Mouse (Mus musculus): Measurements from ENCODE around the gene Ano10. TPM values are rescaled to one million over a fixed set of nuclear protein-coding genes. Genes with fewer than 3 reads are reported as not detected.

Ano10 gene
- polyA plus RNA-seq, 1 experiment from 2014 or later: 35.3 TPM

GRCm38 (mm10) chr9:122145677-122146076 is 148.5 kb downstream of the Ano10 start:
- H3K27ac ChIP-seq (ENCODE audit: low read length): no peak overlapping the region
- peaks cover 8% of the 10 kb centered on the region for H3K36me3 ChIP-seq (ENCODE audit: control insufficient read depth, insufficient read depth, low read length)
- H3K4me3 ChIP-seq (ENCODE audit: low read depth, low read length): no peak overlapping the region
- H3K27me3 ChIP-seq (ENCODE audit: control insufficient read depth, insufficient read depth, low read depth, low read length): no peaks in the 10 kb centered on the region
- H3K4me1 ChIP-seq (ENCODE audit: control insufficient read depth, insufficient read depth, low read length): 0 out of 2 replicates have a peak, but pooled peaks cover 3% of the 10 kb centered on the region
- H3K9ac ChIP-seq (ENCODE audit: low read depth, low read length): no peak overlapping the region
- ATAC-seq: no peak
- no peaks in the 10 kb centered on the region for H3K9me3 ChIP-seq (replicated peaks; ENCODE audit: control insufficient read depth, low read length, poor library complexity, severe bottlenecking)
- H3K4me2 ChIP-seq (ENCODE audit: low read length): no peak overlapping the region

DNA sequence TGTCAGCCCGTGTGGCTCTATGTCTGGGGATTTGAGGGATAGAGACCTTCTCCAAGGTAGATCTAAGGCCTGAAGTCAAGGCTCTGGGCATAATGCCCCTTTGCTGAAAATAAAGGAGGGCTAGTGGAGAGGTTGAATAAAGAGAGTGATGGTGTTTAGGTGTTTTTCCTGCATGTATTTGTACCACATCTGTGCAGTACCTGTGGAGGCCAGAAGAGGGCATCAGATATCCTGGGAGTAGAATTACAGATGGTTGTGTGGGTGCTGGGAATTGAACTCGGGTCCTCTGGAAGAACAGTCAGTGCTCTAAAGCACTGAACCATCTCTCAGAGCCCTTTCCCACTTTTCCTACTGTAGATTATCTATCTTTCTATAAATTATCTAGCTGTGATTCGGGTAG is 149.4 kb downstream of the Ano10 start:
- Histone ChIP-seq H3K9me3 (replicated peaks; ENCODE audit: control insufficient read depth, low read length, poor library complexity, severe bottlenecking) (no peaks in the 10 kb centered on the region), H3K27me3 (ENCODE audit: control insufficient read depth, insufficient read depth, low read depth, low read length) (no peaks in the 10 kb centered on the region), H3K27ac (ENCODE audit: low read length) (no peak overlapping the region), H3K36me3 (ENCODE audit: control insufficient read depth, insufficient read depth, low read length) (peaks cover 8% of the 10 kb centered on the region), H3K4me1 (ENCODE audit: control insufficient read depth, insufficient read depth, low read length) (0 out of 2 replicates have a peak, but pooled peaks cover 3% of the 10 kb centered on the region), H3K4me3 (ENCODE audit: low read depth, low read length) (no peak overlapping the region), H3K4me2 (ENCODE audit: low read length) (no peak overlapping the region), H3K9ac (ENCODE audit: low read depth, low read length) (no peak overlapping the region)
- ATAC-seq: no peak
- WGBS: 98% methylated on average over 3 of the region's 3 CpGs

DNA sequence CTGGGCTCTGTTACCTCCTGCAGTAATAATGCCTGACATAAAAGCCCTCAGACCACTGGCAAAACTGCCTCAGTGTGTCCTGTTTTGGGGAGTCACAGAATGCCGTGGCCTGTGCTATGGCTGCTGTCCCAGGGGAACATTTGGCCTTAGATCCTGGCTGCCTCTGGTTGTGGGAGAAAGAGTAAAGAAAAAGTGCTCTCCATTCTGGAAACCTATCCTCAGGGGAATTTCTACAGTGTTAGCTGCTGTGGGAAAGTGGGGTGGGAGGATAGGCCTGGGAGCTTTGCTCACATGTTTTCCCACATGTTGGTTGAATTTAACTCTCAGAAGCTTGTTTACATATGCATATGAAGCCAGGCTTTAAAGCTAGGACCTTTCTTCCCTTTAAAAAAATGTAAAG is 151.0 kb downstream of the Ano10 start:
- Histone ChIP-seq H3K9me3 (replicated peaks; ENCODE audit: control insufficient read depth, low read length, poor library complexity, severe bottlenecking) (no peaks in the 10 kb centered on the region), H3K4me2 (ENCODE audit: low read length) (no peak overlapping the region), H3K27ac (ENCODE audit: low read length) (no peak overlapping the region), H3K27me3 (ENCODE audit: control insufficient read depth, insufficient read depth, low read depth, low read length) (no peaks in the 10 kb centered on the region), H3K4me3 (ENCODE audit: low read depth, low read length) (no peak overlapping the region), H3K36me3 (ENCODE audit: control insufficient read depth, insufficient read depth, low read length) (peaks cover 8% of the 10 kb centered on the region), H3K9ac (ENCODE audit: low read depth, low read length) (no peak overlapping the region), H3K4me1 (ENCODE audit: control insufficient read depth, insufficient read depth, low read length) (0 out of 2 replicates have a peak, but pooled peaks cover 3% of the 10 kb centered on the region)
- ATAC-seq: no peak
- 57% methylated on average over 1 of the region's 1 CpGs for WGBS

- no peaks in the 10 kb centered on the region for H3K9me3 ChIP-seq (replicated peaks; ENCODE audit: control insufficient read depth, low read length, poor library complexity, severe bottlenecking)
- WGBS: 51% methylated on average over 2 of the region's 2 CpGs
- no peak overlapping the region for H3K27ac ChIP-seq (ENCODE audit: low read length)
- no peaks in the 10 kb centered on the region for H3K4me1 ChIP-seq (ENCODE audit: control insufficient read depth, insufficient read depth, low read length)
- H3K4me3 ChIP-seq (ENCODE audit: low read depth, low read length): no peak overlapping the region
- no peak for ATAC-seq
- no peaks in the 10 kb centered on the region for H3K27me3 ChIP-seq (ENCODE audit: control insufficient read depth, insufficient read depth, low read depth, low read length)
- H3K36me3 ChIP-seq (ENCODE audit: control insufficient read depth, insufficient read depth, low read length): peaks cover 1% of the 10 kb centered on the region
- no peak overlapping the region for H3K9ac ChIP-seq (ENCODE audit: low read depth, low read length)
- no peak overlapping the region for H3K4me2 ChIP-seq (ENCODE audit: low read length)
These were observed 155.0 kb downstream of the Ano10 start for GRCm38 (mm10) chr9:122139236-122139635.

DNA sequence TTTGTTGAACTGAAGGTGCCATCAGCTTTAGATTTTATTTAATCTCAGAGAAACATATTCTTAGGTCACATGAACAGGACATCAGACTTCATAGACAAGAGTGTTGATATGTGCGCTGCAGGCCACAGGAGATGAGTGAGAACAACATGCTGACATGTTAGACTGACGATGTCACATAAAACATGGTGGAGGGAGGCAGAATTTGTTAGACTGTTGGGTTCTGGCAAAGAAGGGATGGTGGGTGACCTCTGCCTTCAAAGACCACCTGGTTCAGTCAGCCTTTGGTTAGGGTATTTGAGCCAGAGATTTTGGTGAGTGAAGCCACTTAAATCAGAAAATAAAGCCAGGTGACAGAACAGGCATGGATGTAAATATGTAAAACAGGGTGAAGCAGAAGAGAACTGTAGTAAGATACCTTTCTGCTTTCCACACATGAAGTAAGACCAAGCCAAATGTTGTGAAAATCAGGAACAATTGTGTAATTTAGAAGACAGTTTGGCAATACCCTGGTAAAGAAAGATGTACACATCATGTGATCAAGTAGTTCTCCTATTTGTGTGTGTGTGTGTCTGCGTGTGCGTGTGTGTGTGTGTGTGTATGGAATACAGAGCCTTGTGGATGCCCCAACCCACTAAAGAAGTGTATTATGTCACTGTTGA is 155.7 kb downstream of the Ano10 start:
- no peak for ATAC-seq
- Histone ChIP-seq H3K4me1 (ENCODE audit: control insufficient read depth, insufficient read depth, low read length) (no peaks in the 10 kb centered on the region), H3K36me3 (ENCODE audit: control insufficient read depth, insufficient read depth, low read length) (no peaks in the 10 kb centered on the region; the same call in none of the 2 replicates), H3K4me2 (ENCODE audit: low read length) (no peak overlapping the region), H3K27ac (ENCODE audit: low read length) (no peak overlapping the region), H3K9ac (ENCODE audit: low read depth, low read length) (no peak overlapping the region), H3K27me3 (ENCODE audit: control insufficient read depth, insufficient read depth, low read depth, low read length) (no peaks in the 10 kb centered on the region), H3K9me3 (replicated peaks; ENCODE audit: control insufficient read depth, low read length, poor library complexity, severe bottlenecking) (no peaks in the 10 kb centered on the region), H3K4me3 (ENCODE audit: low read depth, low read length) (no peak overlapping the region)
- 93% methylated on average over 4 of the region's 4 CpGs for WGBS

DNA sequence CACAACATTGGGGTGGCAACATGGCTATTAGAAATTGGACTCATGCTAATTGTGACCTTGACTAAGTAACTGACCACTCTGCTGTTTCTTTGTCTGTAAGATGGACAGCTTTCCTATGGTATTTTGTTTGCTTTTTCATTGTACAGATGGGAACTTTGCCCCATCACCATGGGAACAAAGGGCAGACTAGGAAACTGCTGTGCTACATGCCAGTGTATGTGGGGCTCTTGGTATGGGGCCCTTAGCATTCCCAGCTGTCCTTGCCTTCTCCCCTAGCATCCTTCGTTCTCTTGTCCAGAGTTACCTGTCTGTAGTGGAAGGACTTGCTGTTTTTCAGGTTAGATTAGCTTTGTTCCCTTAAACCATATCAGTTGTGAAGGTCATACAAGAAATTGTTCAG is 156.3 kb downstream of the Ano10 start:
- H3K4me1 ChIP-seq (ENCODE audit: control insufficient read depth, insufficient read depth, low read length): no peaks in the 10 kb centered on the region
- no peak overlapping the region for H3K4me2 ChIP-seq (ENCODE audit: low read length)
- H3K27me3 ChIP-seq (ENCODE audit: control insufficient read depth, insufficient read depth, low read depth, low read length): no peaks in the 10 kb centered on the region
- H3K36me3 ChIP-seq (ENCODE audit: control insufficient read depth, insufficient read depth, low read length): no peaks in the 10 kb centered on the region; the same call in none of the 2 replicates
- no peak overlapping the region for H3K9ac ChIP-seq (ENCODE audit: low read depth, low read length)
- ATAC-seq: no peak
- WGBS: 71% methylated on average over 1 of the region's 1 CpGs
- H3K4me3 ChIP-seq (ENCODE audit: low read depth, low read length): no peak overlapping the region
- H3K27ac ChIP-seq (ENCODE audit: low read length): no peak overlapping the region
- no peaks in the 10 kb centered on the region for H3K9me3 ChIP-seq (replicated peaks; ENCODE audit: control insufficient read depth, low read length, poor library complexity, severe bottlenecking)

DNA sequence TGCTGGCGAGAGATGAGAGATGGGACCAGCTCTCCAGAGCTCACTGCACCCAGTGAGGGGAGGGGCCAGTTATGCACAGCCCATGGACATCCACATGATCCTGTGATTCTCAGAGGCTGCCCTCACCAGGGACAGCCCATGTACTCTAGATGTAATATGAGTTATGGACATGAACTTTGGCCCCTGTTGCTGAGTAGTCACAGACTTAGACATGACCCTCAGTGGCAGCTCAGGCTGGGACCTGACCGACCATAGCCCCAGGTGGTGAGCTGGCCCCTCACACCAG is 158.4 kb downstream of the Ano10 start:
- H3K4me3 ChIP-seq (ENCODE audit: low read depth, low read length): no peak overlapping the region
- no peak overlapping the region for H3K4me2 ChIP-seq (ENCODE audit: low read length)
- no peaks in the 10 kb centered on the region for H3K4me1 ChIP-seq (ENCODE audit: control insufficient read depth, insufficient read depth, low read length)
- H3K9ac ChIP-seq (ENCODE audit: low read depth, low read length): no peak overlapping the region
- no peaks in the 10 kb centered on the region for H3K9me3 ChIP-seq (replicated peaks; ENCODE audit: control insufficient read depth, low read length, poor library complexity, severe bottlenecking)
- no peak overlapping the region for H3K27ac ChIP-seq (ENCODE audit: low read length)
- H3K27me3 ChIP-seq (ENCODE audit: control insufficient read depth, insufficient read depth, low read depth, low read length): no peaks in the 10 kb centered on the region
- H3K36me3 ChIP-seq (ENCODE audit: control insufficient read depth, insufficient read depth, low read length): no peaks in the 10 kb centered on the region; the same call in none of the 2 replicates
- 96% methylated on average over 2 of the region's 2 CpGs for WGBS
- no peak; the same call in 1 of the 2 replicates for ATAC-seq

DNA sequence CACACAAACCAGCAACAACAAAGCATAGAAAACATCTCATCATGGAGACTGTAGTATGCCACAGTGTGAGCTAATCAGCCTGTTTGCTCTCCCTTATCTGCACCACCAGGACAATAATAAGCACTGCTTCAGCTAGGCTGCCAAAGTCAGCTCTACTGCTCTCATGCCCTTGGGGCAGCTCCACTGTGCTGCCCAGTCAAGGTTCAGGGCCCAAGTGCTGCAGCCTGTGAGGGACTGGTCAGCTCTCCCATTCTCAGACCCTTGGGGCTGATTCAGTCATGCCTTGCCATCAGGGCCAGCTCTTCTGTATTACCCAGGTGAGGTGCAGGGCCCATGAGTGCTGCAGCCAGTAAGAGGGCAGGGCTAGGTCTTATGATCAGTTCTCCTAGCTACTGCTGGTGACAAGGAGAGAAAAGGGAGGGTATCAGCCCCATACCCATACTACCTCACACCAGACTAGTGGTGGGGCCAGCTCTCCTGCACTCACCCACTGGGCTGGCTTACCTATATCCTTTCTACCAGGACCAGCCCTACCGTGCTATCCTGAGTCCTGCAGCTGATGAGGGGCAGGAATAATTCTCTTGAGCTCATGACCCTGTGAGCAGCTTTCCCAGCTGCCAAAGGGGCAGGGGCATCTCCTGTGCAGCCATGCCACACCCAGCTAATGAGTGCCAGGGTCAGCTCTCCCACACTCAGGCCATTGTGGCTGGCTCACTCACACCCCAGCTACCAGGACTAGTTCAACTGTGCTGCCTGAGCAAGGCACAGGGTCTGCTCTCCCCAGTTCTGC is 158.9 kb downstream of the Ano10 start:
- Histone ChIP-seq H3K27me3 (ENCODE audit: control insufficient read depth, insufficient read depth, low read depth, low read length) (no peaks in the 10 kb centered on the region), H3K4me2 (ENCODE audit: low read length) (no peak overlapping the region), H3K36me3 (ENCODE audit: control insufficient read depth, insufficient read depth, low read length) (no peaks in the 10 kb centered on the region; the same call in none of the 2 replicates), H3K4me1 (ENCODE audit: control insufficient read depth, insufficient read depth, low read length) (0 out of 2 replicates have a peak, but pooled peaks cover 3% of the 10 kb centered on the region), H3K4me3 (ENCODE audit: low read depth, low read length) (no peak overlapping the region), H3K9me3 (replicated peaks; ENCODE audit: control insufficient read depth, low read length, poor library complexity, severe bottlenecking) (no peaks in the 10 kb centered on the region), H3K27ac (ENCODE audit: low read length) (no peak overlapping the region), H3K9ac (ENCODE audit: low read depth, low read length) (no peak overlapping the region)
- WGBS: 83% methylated on average over 1 of the region's 1 CpGs
- ATAC-seq: no peak

DNA sequence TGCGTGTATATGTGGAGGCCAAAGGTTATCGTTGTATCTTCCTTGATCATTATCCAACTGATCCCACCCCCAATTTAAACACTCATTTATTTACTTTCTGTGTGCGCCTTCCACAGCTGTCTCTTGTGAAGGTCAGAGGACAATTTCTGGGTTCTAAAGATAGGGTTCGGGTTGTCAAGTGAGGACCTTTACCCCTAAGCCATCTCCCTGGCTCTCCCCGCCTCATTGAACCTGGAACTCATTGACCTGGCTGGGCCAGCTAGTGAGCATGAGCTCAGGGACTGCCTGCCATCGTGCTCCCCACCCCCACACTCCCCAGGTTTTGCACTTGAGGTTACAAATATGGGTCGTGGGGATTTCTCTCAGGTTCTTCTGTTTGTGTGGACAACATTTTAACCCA is 162.1 kb downstream of the Ano10 start:
- no peak for ATAC-seq
- Histone ChIP-seq H3K4me2 (ENCODE audit: low read length) (no peak overlapping the region), H3K36me3 (ENCODE audit: control insufficient read depth, insufficient read depth, low read length) (no peaks in the 10 kb centered on the region; the same call in 1 of the 2 replicates), H3K4me3 (ENCODE audit: low read depth, low read length) (no peak overlapping the region), H3K4me1 (ENCODE audit: control insufficient read depth, insufficient read depth, low read length) (0 out of 2 replicates have a peak, but pooled peaks cover 4% of the 10 kb centered on the region), H3K27me3 (ENCODE audit: control insufficient read depth, insufficient read depth, low read depth, low read length) (no peaks in the 10 kb centered on the region), H3K27ac (ENCODE audit: low read length) (no peak overlapping the region), H3K9ac (ENCODE audit: low read depth, low read length) (no peak overlapping the region), H3K9me3 (replicated peaks; ENCODE audit: control insufficient read depth, low read length, poor library complexity, severe bottlenecking) (no peaks in the 10 kb centered on the region)
- 88% methylated on average over 7 of the region's 7 CpGs for WGBS

All from midbrain, embryonic 16.5 days (tissue).